Mouse (Mus musculus): ENCODE results near the gene Dst. TPM values are rescaled to one million over a fixed set of nuclear protein-coding genes. Genes with fewer than 3 reads are reported as not detected.

Dst gene
- polyA plus RNA-seq, 1 experiment from 2014 or later = 15.6 TPM

GRCm38 (mm10) chr1:34159898-34160297 lies 251.9 kb downstream of the Dst start:
- no peaks in the 10 kb centered on the region for H3K9me3 ChIP-seq (ENCODE audit: low read depth, low read length)
- H3K36me3 ChIP-seq (ENCODE audit: insufficient read depth) = no peaks in the 10 kb centered on the region
- no peak overlapping the region for H3K27ac ChIP-seq (ENCODE audit: low read depth)
- TF ChIP-seq CTCF (IDR thresholded peaks at IDR 0.05; ENCODE audit: low read depth) = no peak
- H3K4me1 ChIP-seq (ENCODE audit: insufficient read depth) = no peaks in the 10 kb centered on the region
- DNase-seq = no peak
- H3K4me2 ChIP-seq = no peak overlapping the region
- WGBS = 66% methylated on average over 7 of the region's 7 CpGs
- no peak for ATAC-seq (ENCODE audit: insufficient read depth)
- no peak overlapping the region for H3K4me3 ChIP-seq (ENCODE audit: low read depth, low read length)
- H3K9ac ChIP-seq = no peak overlapping the region
- H3K27me3 ChIP-seq (ENCODE audit: insufficient read depth, low read length) = no peaks in the 10 kb centered on the region

- peak; percentile 82 for TF ChIP-seq CTCF (IDR thresholded peaks at IDR 0.05; ENCODE audit: low read depth)
- DNase-seq (peak; percentile 86), ATAC-seq (ENCODE audit: insufficient read depth) (no peak)
- Histone ChIP-seq H3K36me3 (ENCODE audit: insufficient read depth) (0 out of 2 replicates have a peak, but pooled peaks cover 5% of the 10 kb centered on the region), H3K4me1 (ENCODE audit: insufficient read depth) (no peaks in the 10 kb centered on the region), H3K27me3 (ENCODE audit: insufficient read depth, low read length) (no peaks in the 10 kb centered on the region), H3K4me2 (no peak overlapping the region), H3K27ac (ENCODE audit: low read depth) (no peak overlapping the region), H3K4me3 (ENCODE audit: low read depth, low read length) (no peak overlapping the region), H3K9ac (no peak overlapping the region), H3K9me3 (ENCODE audit: low read depth, low read length) (no peaks in the 10 kb centered on the region)
- 64% methylated on average over 14 of the region's 14 CpGs for WGBS
These were observed 256.7 kb downstream of the Dst start for GRCm38 (mm10) chr1:34164616-34165295.

GRCm38 (mm10) chr1:34165926-34166325 lies 257.9 kb downstream of the Dst start:
- no peak for TF ChIP-seq CTCF (IDR thresholded peaks at IDR 0.05; ENCODE audit: low read depth)
- 95% methylated on average over 4 of the region's 4 CpGs for WGBS
- no peaks in the 10 kb centered on the region for H3K9me3 ChIP-seq (ENCODE audit: low read depth, low read length)
- ATAC-seq (ENCODE audit: insufficient read depth) (no peak), DNase-seq (no peak)
- no peaks in the 10 kb centered on the region for H3K4me1 ChIP-seq (ENCODE audit: insufficient read depth)
- H3K4me2 ChIP-seq = no peak overlapping the region
- no peak overlapping the region for H3K9ac ChIP-seq
- H3K4me3 ChIP-seq (ENCODE audit: low read depth, low read length) = no peak overlapping the region
- H3K36me3 ChIP-seq (ENCODE audit: insufficient read depth) = 0 out of 2 replicates have a peak, but pooled peaks cover 5% of the 10 kb centered on the region
- no peaks in the 10 kb centered on the region for H3K27me3 ChIP-seq (ENCODE audit: insufficient read depth, low read length)
- no peak overlapping the region for H3K27ac ChIP-seq (ENCODE audit: low read depth)

- Histone ChIP-seq H3K9me3 (ENCODE audit: low read depth, low read length) (no peaks in the 10 kb centered on the region), H3K9ac (no peak overlapping the region), H3K4me3 (ENCODE audit: low read depth, low read length) (no peak overlapping the region), H3K4me1 (ENCODE audit: insufficient read depth) (no peaks in the 10 kb centered on the region), H3K27ac (ENCODE audit: low read depth) (no peak overlapping the region), H3K36me3 (ENCODE audit: insufficient read depth) (0 out of 2 replicates have a peak, but pooled peaks cover 5% of the 10 kb centered on the region), H3K4me2 (no peak overlapping the region), H3K27me3 (ENCODE audit: insufficient read depth, low read length) (no peaks in the 10 kb centered on the region)
- no peak for TF ChIP-seq CTCF (IDR thresholded peaks at IDR 0.05; ENCODE audit: low read depth)
- DNase-seq = peak; percentile 77
- WGBS = 56% methylated on average over 19 of the region's 19 CpGs
- ATAC-seq (ENCODE audit: insufficient read depth) = peak; percentile 44; the same call in 1 of the 2 replicates
These were observed 259.4 kb downstream of the Dst start for GRCm38 (mm10) chr1:34167151-34168057.

GRCm38 (mm10) chr1:34169086-34169485 lies 261.1 kb downstream of the Dst start:
- Histone ChIP-seq H3K9me3 (ENCODE audit: low read depth, low read length) (no peaks in the 10 kb centered on the region), H3K9ac (no peak overlapping the region), H3K27ac (ENCODE audit: low read depth) (no peak overlapping the region), H3K4me3 (ENCODE audit: low read depth, low read length) (no peak overlapping the region), H3K27me3 (ENCODE audit: insufficient read depth, low read length) (no peaks in the 10 kb centered on the region), H3K4me1 (ENCODE audit: insufficient read depth) (no peaks in the 10 kb centered on the region), H3K36me3 (ENCODE audit: insufficient read depth) (peaks cover 8% of the 10 kb centered on the region; the same call in 1 of the 2 replicates), H3K4me2 (no peak overlapping the region)
- 95% methylated on average over 12 of the region's 12 CpGs for WGBS
- no peak for TF ChIP-seq CTCF (IDR thresholded peaks at IDR 0.05; ENCODE audit: low read depth)
- ATAC-seq (ENCODE audit: insufficient read depth) (no peak), DNase-seq (no peak)

GRCm38 (mm10) chr1:34174517-34174916 lies 266.5 kb downstream of the Dst start:
- ATAC-seq (ENCODE audit: insufficient read depth) (no peak), DNase-seq (no peak)
- no peak overlapping the region for H3K27ac ChIP-seq (ENCODE audit: low read depth)
- TF ChIP-seq CTCF (IDR thresholded peaks at IDR 0.05; ENCODE audit: low read depth) = no peak
- WGBS = 90% methylated on average over 15 of the region's 15 CpGs
- H3K4me2 ChIP-seq = no peak overlapping the region
- H3K9me3 ChIP-seq (ENCODE audit: low read depth, low read length) = no peaks in the 10 kb centered on the region
- peaks cover 6% of the 10 kb centered on the region; the same call in 1 of the 2 replicates for H3K36me3 ChIP-seq (ENCODE audit: insufficient read depth)
- H3K9ac ChIP-seq = no peak overlapping the region
- H3K4me1 ChIP-seq (ENCODE audit: insufficient read depth) = no peaks in the 10 kb centered on the region
- no peaks in the 10 kb centered on the region for H3K27me3 ChIP-seq (ENCODE audit: insufficient read depth, low read length)
- no peak overlapping the region for H3K4me3 ChIP-seq (ENCODE audit: low read depth, low read length)

GRCm38 (mm10) chr1:34174961-34175360 lies 266.9 kb downstream of the Dst start:
- ATAC-seq (ENCODE audit: insufficient read depth) = no peak
- DNase-seq = peak; percentile 18
- H3K4me3 ChIP-seq (ENCODE audit: low read depth, low read length) = no peak overlapping the region
- no peak overlapping the region for H3K4me2 ChIP-seq
- H3K9ac ChIP-seq = no peak overlapping the region
- no peaks in the 10 kb centered on the region for H3K27me3 ChIP-seq (ENCODE audit: insufficient read depth, low read length)
- H3K36me3 ChIP-seq (ENCODE audit: insufficient read depth) = peaks cover 6% of the 10 kb centered on the region; the same call in 1 of the 2 replicates
- no peaks in the 10 kb centered on the region for H3K9me3 ChIP-seq (ENCODE audit: low read depth, low read length)
- H3K4me1 ChIP-seq (ENCODE audit: insufficient read depth) = no peaks in the 10 kb centered on the region
- H3K27ac ChIP-seq (ENCODE audit: low read depth) = no peak overlapping the region
- 70% methylated on average over 8 of the region's 8 CpGs for WGBS
- no peak for TF ChIP-seq CTCF (IDR thresholded peaks at IDR 0.05; ENCODE audit: low read depth)
